Mouse (Mus musculus) heart, adult 2 months (tissue): ENCODE data around the gene Rars. TPM values are rescaled to one million over a fixed set of nuclear protein-coding genes. Genes with fewer than 3 reads are reported as not detected.
A peak's percentile ranks its signal among the peaks of the same experiment; 100 is the strongest.

Experiments
- DNase-seq, 2 experiments: peaks; one replicate each; pipeline ENCODE4 v3.0.0; 2021
- H3K27ac ChIP-seq: fragments of 200-600 bp; 2 replicates; pipeline ENCODE4 v1.8.1; 2022
- H3K27me3 ChIP-seq: fragments of 200-500 bp; 2 replicates; pipeline ENCODE4 v1.6.1; 2012; ENCODE audit warnings: mild to moderate bottlenecking, low read length, inconsistent platforms, mixed read lengths; ENCODE audit not compliant: control insufficient read depth, insufficient read depth
- H3K36me3 ChIP-seq: fragments of 200-500 bp; 2 replicates; pipeline ENCODE4 v1.6.1; 2012; ENCODE audit warnings: low read length, inconsistent platforms; ENCODE audit not compliant: control insufficient read depth, insufficient read depth
- H3K4me1 ChIP-seq: fragments of 200-500 bp; 2 replicates; pipeline ENCODE4 v1.6.1; 2011; ENCODE audit warnings: low read length; ENCODE audit not compliant: control insufficient read depth, insufficient read depth
- H3K4me3 ChIP-seq: fragments of 200-600 bp; 2 replicates; pipeline ENCODE4 v1.8.1; 2022
- H3K79me2 ChIP-seq: fragments of 200-500 bp; replicated peaks from 2 replicates; pipeline ENCODE4 v1.6.1; 2012; ENCODE audit warnings: mild to moderate bottlenecking, inconsistent platforms, low read length, moderate library complexity, mixed read lengths; ENCODE audit not compliant: control insufficient read depth, insufficient read depth
- H3K9ac ChIP-seq: fragments of 200-500 bp; 2 replicates; pipeline ENCODE4 v1.6.1; 2012; ENCODE audit warnings: low read depth, mild to moderate bottlenecking, control low read depth, inconsistent platforms, low read length, mixed read lengths
- CTCF ChIP-seq: fragments of 200-600 bp; IDR thresholded peaks from 2 replicates; pipeline ENCODE4 v1.8.1; 2022; ENCODE audit warnings: antibody characterized with exemption, mild to moderate bottlenecking, moderate library complexity
- EP300 ChIP-seq: fragments of 200-500 bp; IDR thresholded peaks from 2 replicates; pipeline ENCODE4 v1.6.1; 2011; ENCODE audit warnings: low read depth, low read length, control low read depth; ENCODE audit not compliant: insufficient read depth
- POLR2A ChIP-seq: fragments of 200-500 bp; IDR thresholded peaks from 2 replicates; pipeline ENCODE4 v1.6.1; 2011; ENCODE audit warnings: mild to moderate bottlenecking, low read depth, low read length, control low read depth; ENCODE audit not compliant: insufficient read depth
- WGBS: fragments of 180-500 bp; shearing (Covaris S2); methylation state at CpG from one replicate; pipeline ENCODE4 v1.1.7; 2018; 5-methylcytosine and 5-hydroxymethylcytosine counted together
- intact Hi-C: fragments of 180-260 bp; cut with DNase I; formaldehyde crosslinking; loops from one replicate; pipeline ENCODE4 v1.15.1; 2025
- long read RNA-seq: library from polyadenylated mRNA; stranded (forward); transcript quantifications from one replicate; pipeline ENCODE4 v2.0.0, GENCODE M21; 2021
- polyA plus RNA-seq: library from polyadenylated mRNA; depleted of rRNA; stranded (reverse); fragments of >200 nt; gene quantifications from 2 replicates; pipeline ENCODE4 v1.2.3, GENCODE M21; 2012; rRNA removed
- total RNA-seq, 2 experiments: library from RNA; stranded (reverse); gene quantifications; 2 replicates each; pipeline ENCODE4 v1.2.3; 2021

Rars gene
- total RNA-seq: 10 to 100 TPM; 36.3 to 37.4 TPM
- polyA plus RNA-seq: 11.7 and 21.8 TPM in 2 replicates
- long read RNA-seq, transcript Rars-201 (15 exons, 2,109 nt): major isoform, 24 of 29 reads
- long read RNA-seq, partial matches to known transcripts: 1 of 29 reads
- long read RNA-seq, other reads (novel, unspliced or antisense): 4 of 29 reads

DNA sequence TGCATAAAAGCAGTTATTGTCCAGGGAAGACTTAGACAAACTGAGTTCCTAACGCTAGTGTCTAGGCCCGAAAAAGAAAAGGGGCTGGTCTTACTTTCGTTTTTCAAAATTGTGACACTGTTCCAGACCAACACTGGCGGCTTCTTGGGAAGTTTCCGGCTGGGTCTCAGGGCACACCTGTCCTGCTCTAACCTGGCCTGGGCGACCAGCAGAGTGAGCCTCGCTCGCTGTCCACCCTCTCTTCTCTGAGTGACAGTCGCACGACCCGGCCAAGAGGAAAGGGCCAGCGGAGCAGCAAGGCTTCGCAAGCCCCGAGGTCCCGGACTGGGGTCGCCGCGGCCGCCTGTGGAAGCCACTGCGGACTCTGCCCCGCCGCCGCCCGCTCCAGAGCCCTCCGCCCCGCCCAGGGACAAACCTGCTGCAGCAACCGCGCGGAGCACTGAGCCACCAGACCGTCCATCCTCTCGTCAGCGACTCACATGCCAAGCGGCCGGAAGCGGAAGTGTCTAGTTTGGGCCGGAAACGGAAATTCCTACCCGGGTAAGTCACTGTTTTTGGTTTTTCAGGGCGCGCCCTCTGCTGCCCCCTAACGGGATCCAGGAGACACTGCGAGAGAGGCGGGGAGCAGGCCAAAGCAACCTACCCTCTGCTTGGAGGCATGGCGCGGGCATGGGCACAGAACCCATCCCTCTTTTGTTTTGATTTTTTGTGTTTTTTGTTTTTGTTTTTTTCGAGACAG, at the start of gene Rars:
Gene Rars, minus strand, starts transcription at position 485 of the 739 bp plus-strand sequence.
- H3K4me1 ChIP-seq: peaks cover 2% of the 10 kb centered on the region
- peak within 1 kb of the TSS; percentile 54 for H3K27ac ChIP-seq
- H3K27me3 ChIP-seq: no peaks in the 10 kb centered on the region
- peak; percentile 93 to 94 for DNase-seq
- peak within 1 kb of the TSS; percentile 85 for H3K4me3 ChIP-seq
- TF ChIP-seq CTCF (peak; percentile 99), POLR2A (peak; percentile 76), EP300 (peak; percentile 52; the same call in 1 of the 2 replicates)
- peak within 1 kb of the TSS; percentile 87 for H3K9ac ChIP-seq
- WGBS: 1% methylated on average over 46 of the region's 46 CpGs
- H3K36me3 ChIP-seq: no peaks in the 10 kb centered on the region
- peaks cover 5% of the 10 kb centered on the region for H3K79me2 ChIP-seq
- intact Hi-C loops: loop anchor here (2.0 to 5.0 kb wide), 3 partner anchors 63 to 1002 kb away; partner anchors contain the start of gene Spdl1

DNA sequence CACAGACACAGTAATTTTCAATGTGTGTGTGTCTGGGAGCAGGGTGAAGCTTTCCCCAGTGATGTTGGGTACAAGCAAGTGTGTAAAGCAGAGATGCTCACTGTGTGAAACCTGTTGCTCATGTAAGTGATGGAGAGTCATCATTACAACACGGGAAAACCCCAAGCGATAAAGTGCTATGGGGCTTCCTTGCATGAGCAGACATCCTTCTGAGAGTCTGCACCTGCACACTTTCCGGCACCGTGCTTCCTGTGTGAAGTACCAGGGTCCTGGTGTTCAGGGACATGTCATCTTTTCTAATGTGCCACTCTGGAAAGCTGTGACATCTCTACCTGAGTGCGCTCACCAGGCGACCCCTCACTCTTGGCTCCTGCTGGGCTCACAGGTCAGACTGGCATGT, 48.5 kb upstream of the Rars start:
- Histone ChIP-seq H3K27ac (no peak overlapping the region), H3K9ac (no peak overlapping the region), H3K36me3 (no peaks in the 10 kb centered on the region), H3K4me3 (no peak overlapping the region), H3K27me3 (no peaks in the 10 kb centered on the region), H3K4me1 (no peaks in the 10 kb centered on the region), H3K79me2 (no peaks in the 10 kb centered on the region)
- no peak for DNase-seq
- WGBS: 91% methylated on average over 6 of the region's 6 CpGs
- TF ChIP-seq EP300 (no peak), POLR2A (no peak), CTCF (no peak)
- intact Hi-C loops: no loop called here

DNA sequence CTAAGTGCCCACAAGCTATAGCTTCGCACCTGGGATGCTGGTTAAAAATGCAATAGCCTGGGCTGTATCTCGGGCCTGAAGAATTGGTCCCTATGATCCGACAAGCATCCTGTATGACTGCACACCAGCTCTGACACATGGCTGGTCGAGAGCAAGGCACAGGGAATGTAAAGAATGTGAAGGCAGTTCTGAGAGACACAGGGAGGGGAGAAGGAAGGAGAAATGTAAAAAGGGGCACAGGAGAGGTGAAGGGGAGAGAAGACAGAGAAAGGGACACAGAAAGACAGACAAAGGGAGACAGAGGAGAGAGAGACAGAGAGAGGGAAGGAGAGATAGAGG, 44.2 kb upstream of the Rars start:
- Histone ChIP-seq H3K27ac (no peak overlapping the region), H3K4me3 (no peak overlapping the region), H3K36me3 (no peaks in the 10 kb centered on the region), H3K27me3 (no peaks in the 10 kb centered on the region), H3K4me1 (no peaks in the 10 kb centered on the region; the same call in 1 of the 2 replicates), H3K79me2 (no peaks in the 10 kb centered on the region), H3K9ac (no peak overlapping the region)
- TF ChIP-seq POLR2A: no peak
- TF ChIP-seq EP300: no peak
- no peak for TF ChIP-seq CTCF
- intact Hi-C loops: no loop called here
- DNase-seq: no peak
- 64% methylated on average over 4 of the region's 4 CpGs for WGBS

DNA sequence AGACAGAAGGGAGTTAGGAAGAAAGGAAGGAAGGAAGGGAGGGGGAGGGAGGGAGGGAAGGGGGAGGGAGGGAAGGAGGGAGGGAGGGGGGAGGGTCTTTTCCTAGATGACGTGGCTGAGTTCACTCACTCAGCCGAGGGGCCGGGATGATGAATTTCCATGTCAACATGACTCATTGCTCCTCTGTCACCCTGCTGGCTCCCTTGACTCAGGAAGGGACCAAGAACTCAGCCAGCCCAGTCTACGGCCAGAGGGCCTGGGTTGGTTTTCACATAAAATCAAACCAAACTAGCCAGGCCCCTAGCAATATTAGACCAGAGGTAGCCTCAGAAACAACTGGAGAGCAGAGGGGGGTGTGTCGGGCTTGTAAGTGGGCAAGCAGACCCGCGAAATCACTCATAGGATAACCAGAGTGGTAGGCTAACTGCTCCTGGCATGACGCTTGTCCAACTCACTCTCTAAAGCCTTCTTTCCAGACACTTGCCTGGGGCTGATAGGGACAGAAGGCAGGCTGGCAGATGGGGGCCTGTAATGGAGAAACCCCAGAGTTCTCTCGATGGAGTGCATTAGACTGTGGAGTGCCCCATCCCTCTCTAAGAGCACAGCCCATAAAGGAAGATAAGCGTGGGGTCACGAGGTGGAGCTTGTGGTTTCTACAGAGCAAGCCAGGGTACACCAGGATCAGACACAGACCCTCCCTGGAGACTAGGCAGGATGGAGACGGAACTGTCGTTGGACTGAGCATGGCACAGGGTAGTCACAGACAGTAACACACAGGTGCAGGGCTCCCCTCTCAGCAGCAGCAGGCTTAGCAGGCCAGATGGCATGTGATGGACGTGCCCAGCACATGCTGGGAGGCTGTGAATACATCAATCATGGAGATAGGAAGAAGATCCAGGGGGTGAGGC, 43.6 kb upstream of the Rars start:
- no peaks in the 10 kb centered on the region for H3K27me3 ChIP-seq
- H3K36me3 ChIP-seq: no peaks in the 10 kb centered on the region
- no peak overlapping the region for H3K4me3 ChIP-seq
- TF ChIP-seq CTCF: no peak
- no peak overlapping the region for H3K27ac ChIP-seq
- WGBS: 50% methylated on average over 14 of the region's 14 CpGs
- no peaks in the 10 kb centered on the region for H3K79me2 ChIP-seq
- no peak for DNase-seq
- intact Hi-C loops: no loop called here
- no peaks in the 10 kb centered on the region; the same call in 1 of the 2 replicates for H3K4me1 ChIP-seq
- no peak overlapping the region for H3K9ac ChIP-seq

DNA sequence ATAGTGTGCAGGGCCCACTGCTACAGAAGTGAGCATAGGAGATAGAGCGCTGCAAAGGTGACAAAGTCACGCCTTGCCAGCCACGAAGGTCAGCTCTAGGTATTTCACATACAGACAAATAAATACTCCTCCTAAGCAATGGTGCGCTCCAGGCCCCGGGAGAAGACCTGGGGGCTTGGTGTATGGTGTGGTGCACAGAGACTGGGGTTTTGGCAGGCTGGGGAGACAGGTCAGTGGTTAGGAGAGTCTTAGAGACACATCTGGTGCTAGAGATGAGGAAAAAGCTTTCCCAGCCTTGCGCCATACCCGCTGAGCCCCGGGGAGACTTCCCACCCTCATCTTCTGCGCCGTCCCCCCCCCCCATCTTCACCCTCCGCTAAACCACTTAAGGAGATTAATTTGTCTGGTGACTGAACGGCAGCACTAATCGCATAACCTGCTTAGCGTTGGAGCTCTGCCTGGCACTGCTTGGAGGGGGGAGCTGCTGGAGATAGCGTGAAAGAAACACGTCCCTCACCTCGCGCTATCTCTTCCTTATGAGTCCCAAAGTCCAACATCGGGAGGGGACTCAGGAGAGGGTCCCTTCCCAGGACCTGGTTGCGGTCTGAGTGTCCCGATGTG, 39.4 kb upstream of the Rars start:
- H3K4me3 ChIP-seq: no peak overlapping the region

More for the DNA sequence above, 39.4 kb upstream of the Rars start:
- Histone ChIP-seq H3K9ac (no peak overlapping the region), H3K79me2 (no peaks in the 10 kb centered on the region), H3K27ac (no peak overlapping the region), H3K27me3 (no peaks in the 10 kb centered on the region), H3K36me3 (no peaks in the 10 kb centered on the region), H3K4me1 (no peaks in the 10 kb centered on the region; the same call in 1 of the 2 replicates)
- intact Hi-C loops: no loop called here
- no peak for TF ChIP-seq POLR2A
- WGBS: 23% methylated on average over 21 of the region's 21 CpGs
- no peak for DNase-seq
